Mouse (Mus musculus) CH12.LX (cell line): ENCODE data around the gene Nme9.

Experiments used
- CTCF ChIP-seq, 2 experiments: IDR thresholded peaks in 1 of 2; conservative IDR thresholded peaks in 1 of 2; 2 replicates each; pipeline ENCODE4 v1.5.1; 2011 to 2012; ENCODE audit warnings: low read depth in 2 of 2, low read length in 2 of 2, improper control_type of control experiment in 1 of 2, inconsistent platforms in 1 of 2, mild to moderate bottlenecking in 1 of 2, moderate library complexity in 1 of 2
- ELF1 ChIP-seq: IDR thresholded peaks from 2 replicates; pipeline ENCODE4 v1.6.1; 2014; ENCODE audit warnings: low read depth, mild to moderate bottlenecking, inconsistent platforms, low read length, improper control_type of control experiment
- EP300 ChIP-seq: IDR thresholded peaks from 2 replicates; pipeline ENCODE4 v1.6.1; 2011; ENCODE audit warnings: low read length, improper control_type of control experiment
- ETS1 ChIP-seq: conservative IDR thresholded peaks from 2 replicates; pipeline ENCODE4 v1.6.1; 2012; ENCODE audit warnings: low read depth, mild to moderate bottlenecking, inconsistent platforms, low read length, improper control_type of control experiment, moderate library complexity
- JUND ChIP-seq: conservative IDR thresholded peaks from 2 replicates; pipeline ENCODE4 v1.6.1; 2011; ENCODE audit warnings: low read depth, low read length, improper control_type of control experiment
- MAFK ChIP-seq: IDR thresholded peaks from 2 replicates; pipeline ENCODE4 v1.6.1; 2011; ENCODE audit warnings: low read length, improper control_type of control experiment; ENCODE audit not compliant: insufficient replicate concordance
- MAX ChIP-seq: IDR thresholded peaks from 2 replicates; pipeline ENCODE4 v1.6.1; 2011; ENCODE audit warnings: low read length, improper control_type of control experiment
- MXI1 ChIP-seq: IDR thresholded peaks from 2 replicates; pipeline ENCODE4 v1.6.1; 2011; ENCODE audit warnings: mild to moderate bottlenecking, low read depth, low read length, improper control_type of control experiment
- POLR2A ChIP-seq: IDR thresholded peaks from 2 replicates; pipeline ENCODE4 v1.6.1; 2011; ENCODE audit warnings: low read depth, mild to moderate bottlenecking, improper control_type of control experiment, low read length
- RAD21 ChIP-seq: IDR thresholded peaks from 2 replicates; pipeline ENCODE4 v1.6.1; 2011; ENCODE audit warnings: low read depth, mild to moderate bottlenecking, low read length, improper control_type of control experiment, moderate library complexity
- TCF12 ChIP-seq: IDR thresholded peaks from 2 replicates; pipeline ENCODE4 v1.6.1; 2014; ENCODE audit warnings: low read depth, mild to moderate bottlenecking, inconsistent platforms, low read length, improper control_type of control experiment
- UBTF ChIP-seq: IDR thresholded peaks from 2 replicates; pipeline ENCODE4 v1.6.1; 2012; ENCODE audit warnings: low read depth, mild to moderate bottlenecking, inconsistent platforms, low read length, improper control_type of control experiment, moderate library complexity
- USF1 ChIP-seq: IDR thresholded peaks from 2 replicates; pipeline ENCODE4 v1.6.1; 2014; ENCODE audit warnings: low read depth, mild to moderate bottlenecking, inconsistent platforms, low read length, improper control_type of control experiment
- USF2 ChIP-seq: conservative IDR thresholded peaks from 2 replicates; pipeline ENCODE4 v1.6.1; 2011; ENCODE audit warnings: low read depth, low read length, improper control_type of control experiment

- TF ChIP-seq EP300 (no peak), CTCF (conservative IDR thresholded peaks at IDR 0.05 in 1 of 2, IDR thresholded peaks at IDR 0.05 in 1 of 2; ENCODE audit: low read depth in 2 of 2, low read length in 2 of 2) (no peak), MAFK (no peak), POLR2A (no peak), MXI1 (no peak), JUND (no peak), USF2 (no peak), ELF1 (no peak), TCF12 (no peak), UBTF (no peak), ETS1 (no peak), USF1 (no peak), MAX (no peak), RAD21 (no peak)
Measured at GRCm38 (mm10) chr9:99416809-99417208, 34.5 kb upstream of the Nme9 start.
